Mouse (Mus musculus) intestine, postnatal 0 days (tissue): Measurements from ENCODE around the gene Agap3. TPM values are rescaled to one million over a fixed set of nuclear protein-coding genes. Genes with fewer than 3 reads are reported as not detected.

Experiments used
- ATAC-seq: fragments of 200-750 bp; cut with Nextera tagmentation; 2 replicates; pipeline ENCODE4 v1.8.0; 2017; ENCODE audit warnings: mild to moderate bottlenecking, moderate TSS enrichment, moderate library complexity
- H3K27ac ChIP-seq: fragments of 300-500 bp; sonication (generic); 2 replicates; pipeline ENCODE4 v1.5.1; 2014; ENCODE audit warnings: mild to moderate bottlenecking, low read depth, low read length, moderate library complexity
- H3K27me3 ChIP-seq: fragments of 300-500 bp; sonication (generic); replicated peaks from 2 replicates; pipeline ENCODE4 v1.6.1; 2014; ENCODE audit warnings: low read length, mixed read lengths; ENCODE audit not compliant: control insufficient read depth, insufficient read depth
- H3K36me3 ChIP-seq: fragments of 300-500 bp; sonication (generic); 2 replicates; pipeline ENCODE4 v1.6.1; 2014; ENCODE audit warnings: mild to moderate bottlenecking, moderate library complexity; ENCODE audit not compliant: control insufficient read depth, insufficient read depth
- H3K4me1 ChIP-seq: fragments of 300-500 bp; sonication (generic); replicated peaks from 2 replicates; pipeline ENCODE4 v1.6.1; 2014; ENCODE audit warnings: antibody characterized with exemption, low read length, mixed read lengths; ENCODE audit not compliant: control insufficient read depth, insufficient read depth
- H3K4me2 ChIP-seq: fragments of 300-500 bp; sonication (generic); replicated peaks from 2 replicates; pipeline ENCODE4 v1.6.1; 2014; ENCODE audit warnings: low read depth, mild to moderate bottlenecking, moderate library complexity
- H3K4me3 ChIP-seq: fragments of 300-500 bp; sonication (generic); 2 replicates; pipeline ENCODE4 v1.5.1; 2014; ENCODE audit warnings: low read depth, low read length
- H3K9ac ChIP-seq: fragments of 300-500 bp; sonication (generic); 2 replicates; pipeline ENCODE4 v1.6.1; 2014; ENCODE audit warnings: mild to moderate bottlenecking, low read depth, low read length
- H3K9me3 ChIP-seq: fragments of 300-500 bp; sonication (generic); 2 replicates; pipeline ENCODE4 v1.6.1; 2016; ENCODE audit warnings: mixed run types; ENCODE audit not compliant: control insufficient read depth
- CTCF ChIP-seq: sonication (generic); IDR thresholded peaks from 2 replicates; pipeline ENCODE4 v1.5.1; 2016; ENCODE audit warnings: low read depth, mild to moderate bottlenecking, control low read depth, antibody characterized with exemption, moderate library complexity
- WGBS: fragments of 180-500 bp; shearing (Covaris S2); extraction: QIAGEN DNeasy Blood & Tissue Kit; methylation state at CpG from one replicate; pipeline ENCODE4 v1.1.7; 2014; 5-methylcytosine and 5-hydroxymethylcytosine counted together
- polyA plus RNA-seq: library from polyadenylated mRNA; unstranded; fragments of >200 nt; fragmentation: Nextera tagmentation; extraction: Ambion mirVana; gene quantifications from 2 replicates; pipeline ENCODE4 v1.2.1, GENCODE M21; 2015

Agap3 gene
- polyA plus RNA-seq, 1 experiment from 2014 or later, result 14.9 TPM

DNA sequence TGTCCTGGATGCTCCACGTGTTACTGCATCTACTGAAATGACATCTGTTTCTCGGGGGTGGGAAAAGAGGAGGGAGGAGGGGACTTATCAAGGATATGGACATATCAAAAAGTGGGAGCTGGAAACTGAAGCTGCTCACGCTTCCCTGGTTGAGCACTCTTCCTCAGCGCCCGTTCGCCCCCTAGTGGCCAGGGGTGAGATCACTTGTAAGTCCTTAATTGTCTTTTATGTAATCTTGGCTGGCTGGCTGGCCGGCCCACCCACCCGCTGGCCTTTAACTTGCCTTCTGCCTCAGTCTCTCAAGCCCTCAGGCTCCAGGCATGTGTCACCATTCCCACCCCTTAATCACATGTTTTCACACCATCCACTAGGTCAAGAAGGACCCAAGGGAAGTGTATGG is 34.1 kb downstream of the Agap3 start:
- no peaks in the 10 kb centered on the region for H3K27me3 ChIP-seq
- H3K27ac ChIP-seq, result no peak overlapping the region
- no peak overlapping the region for H3K4me3 ChIP-seq
- ATAC-seq, result no peak
- no peak overlapping the region for H3K4me2 ChIP-seq
- WGBS, result 6% methylated on average over 8 of the region's 8 CpGs
- no peaks in the 10 kb centered on the region for H3K4me1 ChIP-seq
- H3K36me3 ChIP-seq, result peaks cover 54% of the 10 kb centered on the region
- TF ChIP-seq CTCF, result peak; percentile 93
- no peaks in the 10 kb centered on the region for H3K9me3 ChIP-seq
- H3K9ac ChIP-seq, result no peak overlapping the region

DNA sequence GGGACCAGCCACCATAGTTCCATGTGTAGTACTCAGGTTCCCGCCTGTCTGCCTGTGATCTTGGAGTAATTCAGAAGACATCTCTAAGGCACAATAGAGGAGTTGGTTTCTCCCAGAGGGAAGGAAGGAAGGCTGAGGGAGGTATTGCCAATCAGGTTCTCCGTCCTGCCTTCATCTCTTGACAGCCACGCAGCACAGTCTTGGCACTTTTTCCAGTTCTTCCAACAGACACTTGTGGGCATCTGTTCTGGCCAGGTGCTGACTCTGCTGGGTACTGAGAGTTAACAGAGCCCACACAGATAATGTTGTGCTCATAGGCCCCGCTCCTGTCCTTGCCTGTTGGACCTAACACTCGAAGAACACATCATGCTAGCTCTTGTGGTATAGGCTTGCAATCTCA is 34.8 kb downstream of the Agap3 start:
- H3K36me3 ChIP-seq, result peaks cover 54% of the 10 kb centered on the region
- H3K27me3 ChIP-seq, result no peaks in the 10 kb centered on the region
- H3K4me3 ChIP-seq, result no peak overlapping the region

DNA sequence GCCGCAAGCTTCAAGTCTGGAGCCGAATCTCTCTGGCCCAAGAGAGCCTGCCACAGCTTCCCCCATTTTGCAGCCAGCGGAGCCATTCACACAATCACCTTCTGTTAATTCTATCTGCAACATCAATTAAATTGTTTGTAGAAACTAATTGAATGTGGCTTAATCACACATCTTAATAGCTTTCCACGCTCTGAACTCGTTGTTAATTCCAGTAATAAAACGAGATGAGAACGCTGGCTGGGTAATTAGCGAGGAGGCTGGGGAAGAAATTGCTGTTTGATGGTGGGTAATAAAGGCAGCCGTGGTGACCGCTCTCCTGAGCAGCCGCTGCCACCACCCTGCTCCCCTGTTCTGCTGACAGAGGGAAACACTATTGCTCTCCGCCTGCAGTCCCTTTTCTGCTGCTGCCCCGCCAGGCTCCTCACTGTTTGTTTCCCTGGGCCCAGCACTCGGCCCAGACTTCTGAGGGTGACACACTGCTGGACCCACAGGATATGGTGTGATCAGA is 38.5 kb downstream of the Agap3 start:
- no peak overlapping the region for H3K4me2 ChIP-seq
- H3K4me1 ChIP-seq, result no peaks in the 10 kb centered on the region
- no peak for ATAC-seq
- no peak overlapping the region for H3K4me3 ChIP-seq
- 40% methylated on average over 14 of the region's 14 CpGs for WGBS
- H3K9me3 ChIP-seq, result no peaks in the 10 kb centered on the region
- peaks cover 81% of the 10 kb centered on the region for H3K36me3 ChIP-seq
- H3K9ac ChIP-seq, result no peak overlapping the region
- TF ChIP-seq CTCF, result no peak
- H3K27ac ChIP-seq, result no peak overlapping the region
- no peaks in the 10 kb centered on the region for H3K27me3 ChIP-seq

More for the DNA sequence above, 34.8 kb downstream of the Agap3 start:
- no peak for TF ChIP-seq CTCF
- WGBS, result 94% methylated on average over 5 of the region's 5 CpGs
- Histone ChIP-seq H3K4me2 (no peak overlapping the region), H3K9ac (no peak overlapping the region), H3K9me3 (no peaks in the 10 kb centered on the region), H3K4me1 (no peaks in the 10 kb centered on the region), H3K27ac (no peak overlapping the region)
- no peak for ATAC-seq

DNA sequence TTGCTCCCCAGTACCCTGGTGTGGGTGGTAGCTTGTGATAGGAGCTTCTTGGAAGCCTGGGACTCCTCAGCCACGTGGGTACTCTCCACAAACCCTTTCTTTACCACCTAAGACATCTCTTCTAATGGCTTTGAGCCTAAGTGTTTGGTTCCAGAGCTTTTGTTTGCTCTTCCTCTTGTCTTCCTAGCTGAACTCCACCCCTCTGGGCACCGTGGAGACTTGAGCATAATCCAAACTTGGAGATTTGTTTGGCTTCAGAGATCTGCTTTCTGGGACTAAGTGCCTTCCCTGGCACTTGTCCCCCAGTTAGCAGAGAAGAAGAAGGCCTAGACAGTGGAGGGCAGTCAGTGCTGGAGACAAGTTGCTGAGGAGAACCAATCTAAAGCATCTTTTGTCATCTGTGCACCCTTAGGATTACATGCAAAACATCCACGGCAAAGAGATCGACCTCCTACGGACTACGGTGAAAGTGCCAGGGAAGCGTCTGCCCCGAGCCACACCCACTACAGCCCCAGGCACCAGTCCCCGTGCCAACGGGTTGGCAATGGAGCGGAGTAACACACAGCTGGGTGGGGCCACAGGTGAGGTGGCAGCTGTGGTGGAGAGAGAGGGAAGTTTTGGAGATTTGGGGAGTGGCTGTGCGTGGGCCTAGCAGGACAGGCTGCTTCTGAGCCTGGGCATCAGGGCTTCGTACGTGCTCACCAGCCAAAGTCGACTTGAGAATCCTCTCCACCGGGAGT is 40.7 kb downstream of the Agap3 start:
- no peak overlapping the region for H3K4me2 ChIP-seq
- TF ChIP-seq CTCF, result no peak
- H3K9me3 ChIP-seq, result no peaks in the 10 kb centered on the region
- H3K27ac ChIP-seq, result no peak overlapping the region
- no peak for ATAC-seq
- WGBS, result 77% methylated on average over 16 of the region's 16 CpGs
- H3K36me3 ChIP-seq, result peaks cover 95% of the 10 kb centered on the region
- H3K27me3 ChIP-seq, result no peaks in the 10 kb centered on the region
- no peak overlapping the region for H3K9ac ChIP-seq
- H3K4me3 ChIP-seq, result no peak overlapping the region
- H3K4me1 ChIP-seq, result no peaks in the 10 kb centered on the region

DNA sequence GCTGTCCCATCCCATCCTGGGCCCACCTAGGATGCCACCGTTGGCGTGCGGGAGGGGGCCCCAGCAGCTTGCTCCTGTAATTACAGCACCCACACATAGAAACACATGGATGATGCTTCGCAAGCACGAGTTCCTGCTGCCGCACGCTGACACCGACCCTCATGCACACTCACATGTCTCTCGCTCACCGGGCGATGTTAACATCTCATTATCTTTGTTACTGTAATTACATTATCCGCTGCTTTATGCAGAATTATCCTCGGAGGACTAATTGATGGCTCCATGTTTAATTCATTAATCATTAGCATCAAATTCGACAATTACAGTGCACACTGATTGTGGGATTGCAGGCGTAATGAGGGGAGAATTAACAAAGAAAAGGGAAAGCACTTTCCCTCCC is 43.0 kb downstream of the Agap3 start:
- no peak for ATAC-seq
- WGBS, result 90% methylated on average over 15 of the region's 15 CpGs
- H3K4me2 ChIP-seq, result no peak overlapping the region
- H3K27ac ChIP-seq, result no peak overlapping the region
- no peaks in the 10 kb centered on the region for H3K9me3 ChIP-seq
- H3K36me3 ChIP-seq, result peaks cover 92% of the 10 kb centered on the region
- H3K4me1 ChIP-seq, result no peaks in the 10 kb centered on the region
- no peak overlapping the region for H3K9ac ChIP-seq
- TF ChIP-seq CTCF, result no peak
- H3K4me3 ChIP-seq, result no peak overlapping the region
- H3K27me3 ChIP-seq, result no peaks in the 10 kb centered on the region

DNA sequence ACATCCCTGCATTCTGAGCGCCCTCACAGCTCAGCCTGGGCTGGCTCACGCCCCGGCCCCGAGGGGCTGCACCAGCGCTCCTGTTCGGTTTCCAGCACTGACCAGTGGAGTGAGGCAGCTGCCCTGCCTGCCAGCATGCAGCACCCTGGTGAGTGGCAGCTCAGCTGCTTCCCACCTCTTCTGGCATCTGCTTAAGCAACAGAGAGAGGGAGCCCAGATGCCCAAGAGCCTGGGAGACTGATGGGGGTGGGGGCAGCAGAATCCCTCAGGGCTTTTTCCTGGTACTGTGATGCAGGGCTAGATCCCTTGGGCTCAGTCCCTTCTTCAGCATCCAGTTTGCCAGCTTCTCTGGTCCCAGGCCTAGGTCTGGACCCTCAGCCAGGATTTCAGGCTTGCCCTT is 44.8 kb downstream of the Agap3 start:
- TF ChIP-seq CTCF, result no peak
- no peak for ATAC-seq
- 87% methylated on average over 6 of the region's 6 CpGs for WGBS
- Histone ChIP-seq H3K9me3 (no peaks in the 10 kb centered on the region), H3K9ac (no peak overlapping the region), H3K27me3 (no peaks in the 10 kb centered on the region), H3K4me3 (no peak overlapping the region), H3K27ac (no peak overlapping the region), H3K36me3 (peaks cover 93% of the 10 kb centered on the region), H3K4me2 (no peak overlapping the region), H3K4me1 (no peaks in the 10 kb centered on the region)
